Mouse (Mus musculus): ENCODE measurements at regions not wholly inside any gene's neighbourhood (a gene's known extent, or its start where the extent isn't known, plus 50 kb on each side); places are given as distances from the start of the nearest gene placed in this dataset.
A peak's percentile ranks its signal among the peaks of the same experiment; 100 is the strongest.

DNA sequence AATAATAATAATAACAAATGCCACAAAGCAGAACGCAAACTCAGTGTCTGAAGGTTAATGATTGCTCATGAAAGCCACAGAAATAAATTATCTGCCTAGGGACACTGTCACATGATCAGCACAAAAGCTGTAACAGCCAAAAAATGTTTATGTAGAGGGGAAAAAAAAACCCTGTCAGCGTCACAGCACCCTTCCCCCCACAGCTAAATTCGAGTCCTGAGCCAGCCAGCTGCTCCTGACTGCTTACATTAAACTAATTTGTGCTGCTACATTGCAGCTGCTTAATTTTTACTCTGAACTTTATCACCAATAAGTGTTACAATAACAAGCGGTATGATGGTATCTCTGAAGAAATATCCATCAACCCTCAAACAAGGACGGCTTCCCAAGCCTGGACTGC is 91.2 kb upstream of the Cited2 start:
- H3K4me3 ChIP-seq (ENCODE audit: low read length), result no peak overlapping the region
- H3K4me1 ChIP-seq (ENCODE audit: control insufficient read depth, insufficient read depth, low read depth, low read length), result peaks cover 2% of the 10 kb centered on the region
- no peaks in the 10 kb centered on the region for H3K36me3 ChIP-seq (ENCODE audit: control insufficient read depth, insufficient read depth, low read length)
- no peak overlapping the region for H3K27ac ChIP-seq (ENCODE audit: low read depth, low read length)
- no peaks in the 10 kb centered on the region for H3K27me3 ChIP-seq (replicated peaks; ENCODE audit: control insufficient read depth, insufficient read depth, low read length)
- H3K9ac ChIP-seq (ENCODE audit: low read depth, low read length), result no peak overlapping the region
- peak; percentile 80 for ATAC-seq
- 13% methylated on average over 5 of the region's 5 CpGs for WGBS
- peak overlapping the region; percentile 39 for H3K4me2 ChIP-seq (ENCODE audit: low read length)
- no peaks in the 10 kb centered on the region for H3K9me3 ChIP-seq (ENCODE audit: control insufficient read depth, low read length)

GRCm38 (mm10) chr10:17632959-17633674 is 89.9 kb upstream of the Cited2 start:
- Histone ChIP-seq H3K4me1 (ENCODE audit: control insufficient read depth, insufficient read depth, low read depth, low read length) (peaks cover 2% of the 10 kb centered on the region), H3K27ac (ENCODE audit: low read depth, low read length) (no peak overlapping the region), H3K27me3 (replicated peaks; ENCODE audit: control insufficient read depth, insufficient read depth, low read length) (no peaks in the 10 kb centered on the region), H3K4me3 (ENCODE audit: low read length) (no peak overlapping the region), H3K9ac (ENCODE audit: low read depth, low read length) (no peak overlapping the region), H3K9me3 (ENCODE audit: control insufficient read depth, low read length) (no peaks in the 10 kb centered on the region), H3K36me3 (ENCODE audit: control insufficient read depth, insufficient read depth, low read length) (no peaks in the 10 kb centered on the region), H3K4me2 (ENCODE audit: low read length) (no peak overlapping the region)
- 85% methylated on average over 12 of the region's 12 CpGs for WGBS
- ATAC-seq, result no peak

- Histone ChIP-seq H3K36me3 (ENCODE audit: control insufficient read depth, insufficient read depth, low read length) (no peaks in the 10 kb centered on the region), H3K9me3 (ENCODE audit: control insufficient read depth, low read length) (no peaks in the 10 kb centered on the region), H3K27ac (ENCODE audit: low read depth, low read length) (no peak overlapping the region), H3K4me3 (ENCODE audit: low read length) (no peak overlapping the region), H3K9ac (ENCODE audit: low read depth, low read length) (no peak overlapping the region), H3K4me2 (ENCODE audit: low read length) (no peak overlapping the region), H3K4me1 (ENCODE audit: control insufficient read depth, insufficient read depth, low read depth, low read length) (no peaks in the 10 kb centered on the region), H3K27me3 (replicated peaks; ENCODE audit: control insufficient read depth, insufficient read depth, low read length) (no peaks in the 10 kb centered on the region)
- 96% methylated on average over 5 of the region's 5 CpGs for WGBS
- no peak for ATAC-seq
Observed at GRCm38 (mm10) chr10:17645363-17645762, 77.7 kb upstream of the Cited2 start.

DNA sequence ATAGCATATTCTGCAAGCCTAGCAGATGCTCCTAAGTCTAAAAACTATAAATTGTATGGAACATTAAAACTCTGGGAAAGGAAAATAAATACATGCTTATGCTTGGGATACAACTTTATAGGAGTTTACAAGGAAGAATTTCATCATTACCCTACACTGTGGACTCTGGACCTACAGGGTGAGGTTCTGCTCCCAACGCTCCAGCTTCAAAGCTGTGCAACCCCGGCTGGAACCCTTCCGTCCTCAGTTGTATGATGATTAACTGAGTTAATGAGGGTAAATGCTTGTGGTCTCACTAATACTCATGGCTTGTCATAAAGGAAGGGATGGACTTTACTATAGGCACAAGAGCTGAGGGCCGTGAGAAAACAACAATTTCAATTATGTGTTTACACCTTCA is 76.6 kb upstream of the Cited2 start:
- ATAC-seq, result no peak
- WGBS, result 87% methylated on average over 4 of the region's 4 CpGs
- H3K36me3 ChIP-seq (ENCODE audit: control insufficient read depth, insufficient read depth, low read length), result no peaks in the 10 kb centered on the region
- H3K4me2 ChIP-seq (ENCODE audit: low read length), result no peak overlapping the region
- no peaks in the 10 kb centered on the region for H3K27me3 ChIP-seq (replicated peaks; ENCODE audit: control insufficient read depth, insufficient read depth, low read length)
- no peak overlapping the region for H3K4me3 ChIP-seq (ENCODE audit: low read length)
- no peak overlapping the region for H3K27ac ChIP-seq (ENCODE audit: low read depth, low read length)
- H3K9ac ChIP-seq (ENCODE audit: low read depth, low read length), result no peak overlapping the region
- H3K4me1 ChIP-seq (ENCODE audit: control insufficient read depth, insufficient read depth, low read depth, low read length), result no peaks in the 10 kb centered on the region
- H3K9me3 ChIP-seq (ENCODE audit: control insufficient read depth, low read length), result no peaks in the 10 kb centered on the region

GRCm38 (mm10) chr10:17648077-17648476 is 74.9 kb upstream of the Cited2 start:
- no peak for ATAC-seq
- no peak overlapping the region for H3K4me2 ChIP-seq (ENCODE audit: low read length)
- H3K9me3 ChIP-seq (ENCODE audit: control insufficient read depth, low read length), result no peaks in the 10 kb centered on the region
- H3K9ac ChIP-seq (ENCODE audit: low read depth, low read length), result no peak overlapping the region
- no peak overlapping the region for H3K27ac ChIP-seq (ENCODE audit: low read depth, low read length)
- no peaks in the 10 kb centered on the region for H3K27me3 ChIP-seq (replicated peaks; ENCODE audit: control insufficient read depth, insufficient read depth, low read length)
- H3K36me3 ChIP-seq (ENCODE audit: control insufficient read depth, insufficient read depth, low read length), result no peaks in the 10 kb centered on the region
- H3K4me1 ChIP-seq (ENCODE audit: control insufficient read depth, insufficient read depth, low read depth, low read length), result no peaks in the 10 kb centered on the region
- WGBS, result 67% methylated on average over 6 of the region's 6 CpGs
- no peak overlapping the region for H3K4me3 ChIP-seq (ENCODE audit: low read length)

DNA sequence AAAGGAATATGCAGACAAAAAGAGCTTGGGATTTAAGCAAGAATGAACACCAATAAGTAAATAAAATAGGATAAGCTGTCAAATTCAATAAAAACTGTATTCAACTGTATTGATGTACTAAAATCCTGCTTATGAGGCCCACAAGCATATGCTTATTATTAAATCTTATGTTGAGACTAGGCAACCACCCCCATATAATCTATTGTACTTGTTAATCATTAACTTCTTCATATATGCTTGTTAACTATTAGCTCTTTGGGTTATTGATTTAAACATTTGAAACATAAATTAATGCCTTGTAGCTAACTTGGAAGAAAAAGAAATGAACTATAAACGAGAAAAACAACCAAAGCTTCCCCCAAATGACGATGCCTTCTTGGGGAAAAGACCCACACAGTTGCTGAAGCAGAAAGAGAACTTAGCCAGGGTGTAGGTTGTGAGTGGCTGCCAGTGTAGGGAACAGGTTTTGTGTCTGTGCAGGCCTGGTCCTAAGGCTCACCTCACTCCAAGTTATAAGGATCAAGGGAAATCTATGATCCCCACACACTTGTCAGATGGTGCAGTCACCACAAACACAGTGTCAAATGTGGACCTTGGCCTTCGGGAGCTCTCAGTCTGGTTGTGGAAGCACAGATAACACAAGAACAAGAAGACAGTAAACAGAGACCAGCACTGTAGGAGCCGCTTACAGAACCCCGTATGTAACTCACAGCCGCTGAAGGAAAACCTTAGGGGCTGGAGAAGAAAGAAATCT is 71.8 kb upstream of the Cited2 start:
- no peaks in the 10 kb centered on the region for H3K36me3 ChIP-seq (ENCODE audit: control insufficient read depth, insufficient read depth, low read length)
- H3K9ac ChIP-seq (ENCODE audit: low read depth, low read length), result no peak overlapping the region
- no peak overlapping the region for H3K4me2 ChIP-seq (ENCODE audit: low read length)
- ATAC-seq, result no peak
- no peaks in the 10 kb centered on the region for H3K27me3 ChIP-seq (replicated peaks; ENCODE audit: control insufficient read depth, insufficient read depth, low read length)
- H3K4me3 ChIP-seq (ENCODE audit: low read length), result no peak overlapping the region
- WGBS, result 91% methylated on average over 6 of the region's 6 CpGs
- H3K9me3 ChIP-seq (ENCODE audit: control insufficient read depth, low read length), result no peaks in the 10 kb centered on the region
- H3K4me1 ChIP-seq (ENCODE audit: control insufficient read depth, insufficient read depth, low read depth, low read length), result no peaks in the 10 kb centered on the region
- H3K27ac ChIP-seq (ENCODE audit: low read depth, low read length), result no peak overlapping the region

- Histone ChIP-seq H3K4me1 (ENCODE audit: control insufficient read depth, insufficient read depth, low read depth, low read length) (no peaks in the 10 kb centered on the region), H3K9me3 (ENCODE audit: control insufficient read depth, low read length) (no peaks in the 10 kb centered on the region), H3K27ac (ENCODE audit: low read depth, low read length) (no peak overlapping the region), H3K9ac (ENCODE audit: low read depth, low read length) (no peak overlapping the region), H3K4me3 (ENCODE audit: low read length) (no peak overlapping the region), H3K36me3 (ENCODE audit: control insufficient read depth, insufficient read depth, low read length) (no peaks in the 10 kb centered on the region), H3K27me3 (replicated peaks; ENCODE audit: control insufficient read depth, insufficient read depth, low read length) (no peaks in the 10 kb centered on the region), H3K4me2 (ENCODE audit: low read length) (no peak overlapping the region)
- 37% methylated on average over 6 of the region's 6 CpGs for WGBS
- no peak for ATAC-seq
Observed at GRCm38 (mm10) chr10:17653325-17653724, 69.7 kb upstream of the Cited2 start.

DNA sequence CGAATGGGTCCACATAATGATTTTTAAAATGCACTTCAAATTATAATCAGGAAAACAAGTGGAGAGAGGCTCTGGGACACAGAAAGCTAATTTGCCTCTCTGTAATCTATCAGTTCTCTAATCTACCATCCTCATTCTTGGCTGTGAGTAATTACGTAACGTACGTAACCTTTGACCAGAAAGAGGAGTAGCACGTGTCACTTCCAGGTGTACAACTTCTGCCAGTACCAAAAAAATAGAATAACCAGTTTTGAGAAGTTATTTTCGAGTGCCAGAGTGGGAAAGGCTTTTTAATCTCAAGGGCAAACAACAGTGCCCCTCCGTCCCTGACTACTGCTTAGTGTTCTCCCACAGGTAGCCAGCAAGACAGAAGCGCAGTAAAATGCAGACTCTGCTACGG is 69.2 kb upstream of the Cited2 start:
- no peak for ATAC-seq
- 80% methylated on average over 9 of the region's 9 CpGs for WGBS
- Histone ChIP-seq H3K27ac (ENCODE audit: low read depth, low read length) (no peak overlapping the region), H3K27me3 (replicated peaks; ENCODE audit: control insufficient read depth, insufficient read depth, low read length) (no peaks in the 10 kb centered on the region), H3K4me2 (ENCODE audit: low read length) (no peak overlapping the region), H3K9me3 (ENCODE audit: control insufficient read depth, low read length) (no peaks in the 10 kb centered on the region), H3K9ac (ENCODE audit: low read depth, low read length) (no peak overlapping the region), H3K36me3 (ENCODE audit: control insufficient read depth, insufficient read depth, low read length) (no peaks in the 10 kb centered on the region), H3K4me3 (ENCODE audit: low read length) (no peak overlapping the region), H3K4me1 (ENCODE audit: control insufficient read depth, insufficient read depth, low read depth, low read length) (no peaks in the 10 kb centered on the region)

DNA sequence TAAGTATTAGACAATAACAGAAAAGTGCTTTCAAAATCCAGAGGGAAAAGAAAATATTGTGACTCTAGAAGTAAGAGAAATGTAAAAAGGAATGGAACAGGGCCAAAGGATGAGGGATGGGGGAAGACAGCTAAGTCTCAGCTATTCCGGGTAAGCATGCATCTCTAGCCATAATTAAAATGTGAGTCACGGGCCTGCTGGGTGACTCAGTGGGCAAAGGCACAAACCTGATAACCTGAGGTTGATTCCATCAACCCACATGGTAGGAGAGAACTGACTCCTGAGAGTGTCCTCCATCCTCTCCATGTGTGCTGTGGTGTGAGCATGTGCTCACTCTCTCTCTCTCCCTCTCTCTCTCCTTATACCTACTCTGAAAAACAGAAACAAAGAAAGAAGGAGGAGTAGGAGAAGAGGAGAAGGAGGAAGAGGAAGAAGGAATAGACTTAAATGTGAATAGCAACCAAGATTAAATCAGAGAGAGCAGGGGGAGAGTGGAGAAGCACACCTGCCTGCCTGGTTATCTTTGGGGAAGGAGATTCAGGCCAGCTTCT is 68.6 kb upstream of the Cited2 start:
- Histone ChIP-seq H3K27me3 (replicated peaks; ENCODE audit: control insufficient read depth, insufficient read depth, low read length) (no peaks in the 10 kb centered on the region), H3K9me3 (ENCODE audit: control insufficient read depth, low read length) (no peaks in the 10 kb centered on the region), H3K36me3 (ENCODE audit: control insufficient read depth, insufficient read depth, low read length) (no peaks in the 10 kb centered on the region), H3K9ac (ENCODE audit: low read depth, low read length) (no peak overlapping the region), H3K4me1 (ENCODE audit: control insufficient read depth, insufficient read depth, low read depth, low read length) (no peaks in the 10 kb centered on the region), H3K4me2 (ENCODE audit: low read length) (no peak overlapping the region), H3K4me3 (ENCODE audit: low read length) (no peak overlapping the region), H3K27ac (ENCODE audit: low read depth, low read length) (no peak overlapping the region)
- ATAC-seq, result no peak
- WGBS, result 74% methylated on average over 2 of the region's 2 CpGs

Measured in hindbrain, embryonic 16.5 days (tissue).